Mouse (Mus musculus) brain, embryonic 14.5 days (tissue): ENCODE results near the gene Bcorl1.

ENCODE experiments used
- CTCF ChIP-seq: fragments of 200-500 bp; IDR thresholded peaks from 2 replicates; pipeline ENCODE4 v1.5.1; 2012; ENCODE audit warnings: inconsistent platforms, mild to moderate bottlenecking, moderate library complexity, borderline replicate concordance; ENCODE audit not compliant: insufficient read depth, insufficient read length; ENCODE audit errors: extremely low read depth
- POLR2A ChIP-seq: fragments of 200-500 bp; IDR thresholded peaks from 2 replicates; pipeline ENCODE4 v1.6.1; 2012; ENCODE audit warnings: mild to moderate bottlenecking, inconsistent platforms, borderline replicate concordance; ENCODE audit not compliant: poor library complexity, insufficient read depth, insufficient read length, severe bottlenecking; ENCODE audit errors: extremely low read depth

GRCm38 (mm10) chrX:48425280-48425679, 84.1 kb downstream of the Bcorl1 start:
- no peak for TF ChIP-seq CTCF
- no peak for TF ChIP-seq POLR2A
